Mouse (Mus musculus) lung, postnatal 0 days (tissue): ENCODE data around the gene Ackr4.

ENCODE experiments used
- CTCF ChIP-seq: IDR thresholded peaks from 2 replicates; pipeline ENCODE4 v1.5.1; 2016; ENCODE audit warnings: antibody characterized with exemption, mild to moderate bottlenecking
- EP300 ChIP-seq: IDR thresholded peaks from 2 replicates; pipeline ENCODE4 v1.6.1; 2016; ENCODE audit warnings: antibody characterized with exemption, mild to moderate bottlenecking, control low read depth

- no peak for TF ChIP-seq EP300
- TF ChIP-seq CTCF, result no peak
Measured at GRCm38 (mm10) chr9:104064571-104064970, 62.2 kb downstream of the Ackr4 start.
